Mouse (Mus musculus): ENCODE measurements at regions not wholly inside any gene's neighbourhood (a gene's known extent, or its start where the extent isn't known, plus 50 kb on each side); places are given as distances from the start of the nearest gene placed in this dataset.
"Not testable (repeated sequence)": the region's sequence is repeated elsewhere in the genome, so short reads cannot be mapped to it uniquely, and the experiment has no call there.

GRCm38 (mm10) chr12:17852138-17852537, 161.5 kb downstream of the Hpcal1 start:
- DNase-seq (ENCODE audit: extremely low spot score in 1 of 2, low spot score in 1 of 2): peak in 1 of 2 experiments; percentile 79

GRCm38 (mm10) chr12:17872491-17872890, 181.8 kb downstream of the Hpcal1 start:
- not testable (repeated sequence) for DNase-seq (ENCODE audit: extremely low spot score in 1 of 2, low spot score in 1 of 2)

GRCm38 (mm10) chr12:17881371-17882116, 190.9 kb downstream of the Hpcal1 start:
- peak; percentile 78 to 85 for DNase-seq (ENCODE audit: extremely low spot score in 1 of 2, low spot score in 1 of 2)

GRCm38 (mm10) chr12:17882117-17883116, 191.8 kb downstream of the Hpcal1 start:
- DNase-seq (ENCODE audit: extremely low spot score in 1 of 2, low spot score in 1 of 2): peak in 1 of 2 experiments; percentile 5

GRCm38 (mm10) chr12:17891663-17892310, 201.1 kb downstream of the Hpcal1 start:
- DNase-seq (ENCODE audit: extremely low spot score in 1 of 2, low spot score in 1 of 2): not testable (repeated sequence)

GRCm38 (mm10) chr12:17913058-17913457, 222.4 kb downstream of the Hpcal1 start:
- DNase-seq (ENCODE audit: extremely low spot score in 1 of 2, low spot score in 1 of 2): not testable (repeated sequence)
